Mouse (Mus musculus) ES-Bruce4 (cell line): ENCODE data around the gene D6Wsu163e.

Experiments used
- CTCF ChIP-seq: IDR thresholded peaks from one replicate; pipeline ENCODE4 v1.8.1; 2011; ENCODE audit warnings: low read depth, low read length
- EP300 ChIP-seq: IDR thresholded peaks from 2 replicates; pipeline ENCODE4 v1.6.1; 2011; ENCODE audit warnings: low read depth, low read length; ENCODE audit not compliant: insufficient read depth

- TF ChIP-seq CTCF: no peak
- no peak for TF ChIP-seq EP300
These were observed 31.9 kb upstream of the D6Wsu163e start for GRCm38 (mm10) chr6:126907876-126908275.
